23 mouse cellular contexts compared by ENCODE assay signal in genomic region chr2:14272088-14272487, GRCm38 (mm10).
"Had no signal": no experiment of that assay in that cellular context is flagged by ENCODE, and none has a peak within 500 bp of the region (broad histone marks: within the 10 kb centered on the region; RNA-seq: fewer than 3 reads in every experiment).

No protein-coding gene starts in this region.

- H3K36me3 ChIP-seq: kidney, embryonic 15.5 days; limb, embryonic 10.5 days; limb, embryonic 13.5 days; liver, embryonic 12.5 days; liver, embryonic 15.5 days; lung, embryonic 15.5 days; midbrain, embryonic 10.5 days; midbrain, embryonic 13.5 days; neural tube, embryonic 13.5 days had no signal

- H3K4me3 ChIP-seq: kidney, embryonic 15.5 days; limb, embryonic 10.5 days; limb, embryonic 13.5 days; liver, embryonic 12.5 days; liver, embryonic 15.5 days; lung, embryonic 15.5 days; megakaryocyte, embryonic 14.5 days; midbrain, embryonic 10.5 days; midbrain, embryonic 13.5 days; myocyte; neural tube, embryonic 13.5 days had no signal

- H3K27ac ChIP-seq: kidney, embryonic 15.5 days; limb, embryonic 10.5 days; limb, embryonic 13.5 days; liver, embryonic 12.5 days; liver, embryonic 15.5 days; lung, embryonic 15.5 days; midbrain, embryonic 10.5 days; midbrain, embryonic 13.5 days; neural tube, embryonic 13.5 days; stomach, postnatal 0 days had no signal

- H3K27me3 ChIP-seq: kidney, embryonic 15.5 days; limb, embryonic 13.5 days; liver, embryonic 12.5 days; liver, embryonic 15.5 days; lung, embryonic 15.5 days; megakaryocyte, embryonic 14.5 days; midbrain, embryonic 13.5 days; neural tube, embryonic 13.5 days had no signal

- H3K9ac ChIP-seq: kidney, embryonic 15.5 days; limb, embryonic 13.5 days; liver, embryonic 12.5 days; liver, embryonic 15.5 days; lung, embryonic 15.5 days; midbrain, embryonic 13.5 days; neural tube, embryonic 13.5 days had no signal

- DNase-seq: kidney, adult 11 months; kidney, adult 8-10 months; kidney, postnatal 10 days; kidney, postnatal 4 days; layer of hippocampus, adult 9-11 months; liver; lung, adult 18-20 months; lung, postnatal 10 days; lung, postnatal 36 days; thymus, postnatal 25 days had no signal

- H3K4me1 ChIP-seq: kidney, embryonic 15.5 days; limb, embryonic 10.5 days; limb, embryonic 13.5 days; liver, embryonic 12.5 days; liver, embryonic 15.5 days; lung, embryonic 15.5 days; midbrain, embryonic 10.5 days; midbrain, embryonic 13.5 days; neural tube, embryonic 13.5 days had no signal

- H3K4me2 ChIP-seq: kidney, embryonic 15.5 days; limb, embryonic 13.5 days; liver, embryonic 12.5 days; liver, embryonic 15.5 days; lung, embryonic 15.5 days; midbrain, embryonic 13.5 days; neural tube, embryonic 13.5 days had no signal

- ATAC-seq: liver, embryonic 12.5 days; midbrain, embryonic 13.5 days; midbrain, embryonic 16.5 days had no signal

- H3K9me3 ChIP-seq: kidney, embryonic 15.5 days; limb, embryonic 10.5 days; limb, embryonic 13.5 days; liver, embryonic 12.5 days; liver, embryonic 15.5 days; lung, embryonic 15.5 days; megakaryocyte, embryonic 14.5 days; midbrain, embryonic 10.5 days; midbrain, embryonic 13.5 days; neural tube, embryonic 13.5 days had no signal
